Mouse (Mus musculus) neural tube, embryonic 14.5 days (tissue): ENCODE data around the gene Sgms1. TPM values are rescaled to one million over a fixed set of nuclear protein-coding genes. Genes with fewer than 3 reads are reported as not detected.
"Not testable (repeated sequence)": the region's sequence is repeated elsewhere in the genome, so short reads cannot be mapped to it uniquely, and the experiment has no call there.

ENCODE experiments used
- ATAC-seq: fragments of 200-750 bp; cut with Nextera tagmentation; 2 replicates; pipeline ENCODE4 v1.8.0; 2017; ENCODE audit warnings: low read depth, mild to moderate bottlenecking, moderate TSS enrichment, moderate library complexity
- H3K27ac ChIP-seq: fragments of 300-500 bp; sonication (generic); 2 replicates; pipeline ENCODE4 v1.5.1; 2014; ENCODE audit warnings: low read depth, mild to moderate bottlenecking, control low read depth, low read length, moderate library complexity, mixed read lengths
- H3K27me3 ChIP-seq: fragments of 300-500 bp; sonication (generic); 2 replicates; pipeline ENCODE4 v1.6.1; 2014; ENCODE audit warnings: low read length; ENCODE audit not compliant: control insufficient read depth, insufficient read depth
- H3K36me3 ChIP-seq: fragments of 300-500 bp; sonication (generic); 2 replicates; pipeline ENCODE4 v1.6.1; 2014; ENCODE audit warnings: low read length, mixed read lengths; ENCODE audit not compliant: control insufficient read depth, insufficient read depth
- H3K4me1 ChIP-seq: fragments of 300-500 bp; sonication (generic); 2 replicates; pipeline ENCODE4 v1.6.1; 2014; ENCODE audit warnings: low read length; ENCODE audit not compliant: control insufficient read depth, insufficient read depth
- H3K4me2 ChIP-seq: fragments of 300-500 bp; sonication (generic); 2 replicates; pipeline ENCODE4 v1.6.1; 2014; ENCODE audit warnings: mild to moderate bottlenecking, low read depth, low read length, control low read depth
- H3K4me3 ChIP-seq: fragments of 300-500 bp; sonication (generic); 2 replicates; pipeline ENCODE4 v1.5.1; 2014; ENCODE audit warnings: low read depth, low read length, control low read depth, mixed read lengths
- H3K9ac ChIP-seq: fragments of 300-500 bp; sonication (generic); replicated peaks from 2 replicates; pipeline ENCODE4 v1.6.1; 2014; ENCODE audit warnings: low read depth, mild to moderate bottlenecking, control low read depth, low read length, mixed read lengths
- H3K9me3 ChIP-seq: fragments of 300-500 bp; sonication (generic); 2 replicates; pipeline ENCODE4 v1.6.1; 2016; ENCODE audit warnings: low read length; ENCODE audit not compliant: control insufficient read depth
- WGBS: fragments of 180-500 bp; shearing (Covaris S2); extraction: QIAGEN DNeasy Blood & Tissue Kit; methylation state at CpG from one replicate; pipeline ENCODE4 v1.1.7; 2014; 5-methylcytosine and 5-hydroxymethylcytosine counted together
- polyA plus RNA-seq: library from polyadenylated mRNA; unstranded; fragments of >200 nt; fragmentation: Nextera tagmentation; extraction: Ambion mirVana; gene quantifications from 2 replicates; pipeline ENCODE4 v1.2.1, GENCODE M21; 2014

Gene Sgms1
- polyA plus RNA-seq, 1 experiment from 2014 or later = 19.2 TPM

- H3K27me3 ChIP-seq = no peaks in the 10 kb centered on the region
- no peak overlapping the region for H3K9ac ChIP-seq
- H3K4me3 ChIP-seq = no peak overlapping the region
- no peak overlapping the region for H3K27ac ChIP-seq
- no peak for ATAC-seq
- H3K36me3 ChIP-seq = no peaks in the 10 kb centered on the region
- H3K4me2 ChIP-seq = no peak overlapping the region
- H3K9me3 ChIP-seq = no peaks in the 10 kb centered on the region
- no peaks in the 10 kb centered on the region for H3K4me1 ChIP-seq
- WGBS = 95% methylated on average over 5 of the region's 5 CpGs
These were observed 240.8 kb downstream of the Sgms1 start for GRCm38 (mm10) chr19:32148710-32149109.

- Histone ChIP-seq H3K9ac (no peak overlapping the region), H3K4me3 (no peak overlapping the region), H3K27me3 (no peaks in the 10 kb centered on the region), H3K36me3 (no peaks in the 10 kb centered on the region), H3K9me3 (no peaks in the 10 kb centered on the region), H3K4me2 (no peak overlapping the region), H3K4me1 (no peaks in the 10 kb centered on the region), H3K27ac (no peak overlapping the region)
- 83% methylated on average over 6 of the region's 6 CpGs for WGBS
- no peak for ATAC-seq
These were observed 247.1 kb downstream of the Sgms1 start for GRCm38 (mm10) chr19:32142383-32142782.

- Histone ChIP-seq H3K36me3 (no peaks in the 10 kb centered on the region), H3K9me3 (no peaks in the 10 kb centered on the region), H3K4me2 (no peak overlapping the region), H3K4me3 (no peak overlapping the region), H3K27ac (no peak overlapping the region), H3K4me1 (no peaks in the 10 kb centered on the region), H3K9ac (no peak overlapping the region), H3K27me3 (no peaks in the 10 kb centered on the region)
- no peak for ATAC-seq
- 82% methylated on average over 14 of the region's 14 CpGs for WGBS
These were observed 251.0 kb downstream of the Sgms1 start for GRCm38 (mm10) chr19:32138361-32139088.

- H3K9ac ChIP-seq = no peak overlapping the region
- no peaks in the 10 kb centered on the region for H3K36me3 ChIP-seq
- no peaks in the 10 kb centered on the region for H3K27me3 ChIP-seq
- ATAC-seq = no peak
- H3K27ac ChIP-seq = no peak overlapping the region
- H3K9me3 ChIP-seq = no peaks in the 10 kb centered on the region
- no peaks in the 10 kb centered on the region for H3K4me1 ChIP-seq
- no peak overlapping the region for H3K4me2 ChIP-seq
- H3K4me3 ChIP-seq = no peak overlapping the region
- WGBS = 86% methylated on average over 5 of the region's 5 CpGs
These were observed 251.6 kb downstream of the Sgms1 start for GRCm38 (mm10) chr19:32137904-32138303.

DNA sequence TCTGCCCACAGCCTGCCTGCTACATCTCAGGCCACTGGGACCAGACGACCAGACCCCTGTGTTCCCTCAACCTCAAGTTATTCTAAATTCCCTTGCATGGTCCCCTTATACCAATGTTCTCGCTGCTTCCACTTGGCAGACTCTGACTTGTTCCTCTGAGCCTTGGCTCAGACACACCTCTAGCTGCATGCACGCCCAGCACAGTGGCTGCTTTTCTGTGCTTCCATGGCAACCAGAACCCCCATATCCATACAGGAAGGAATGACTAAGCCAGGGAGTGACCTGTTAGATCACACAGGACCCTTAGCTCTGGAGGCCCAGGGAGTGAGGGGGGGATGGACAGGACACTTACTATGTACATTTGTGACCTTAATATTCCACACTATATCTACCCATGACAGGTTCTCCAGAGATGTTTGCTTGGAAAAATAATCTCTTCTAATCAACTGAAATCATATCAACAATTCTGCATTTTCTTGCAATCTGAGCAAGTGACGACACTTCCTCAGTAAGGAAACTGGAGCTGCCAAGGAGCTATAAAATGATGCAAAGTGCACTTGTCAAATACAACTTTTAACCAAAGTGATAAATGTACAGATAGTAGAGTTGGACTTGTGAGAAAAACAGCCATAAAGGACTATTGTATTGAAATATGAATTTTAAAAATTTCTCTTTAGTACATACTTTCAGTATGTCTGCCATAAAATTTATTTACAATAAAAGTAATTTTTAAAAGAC lies 252.5 kb downstream of the Sgms1 start:
- WGBS = 61% methylated on average over 4 of the region's 4 CpGs

GRCm38 (mm10) chr19:32131707-32132488 lies 257.6 kb downstream of the Sgms1 start:
- 92% methylated on average over 11 of the region's 17 CpGs for WGBS
- not testable (repeated sequence) for H3K4me3 ChIP-seq, H3K9ac ChIP-seq, H3K27me3 ChIP-seq, H3K9me3 ChIP-seq, H3K4me1 ChIP-seq, H3K27ac ChIP-seq, H3K36me3 ChIP-seq, H3K4me2 ChIP-seq
- ATAC-seq = peak; percentile 37; the same call in 1 of the 2 replicates

More for the DNA sequence above, 252.5 kb downstream of the Sgms1 start:
- Histone ChIP-seq H3K9me3 (no peaks in the 10 kb centered on the region), H3K4me3 (no peak overlapping the region), H3K4me1 (no peaks in the 10 kb centered on the region), H3K36me3 (no peaks in the 10 kb centered on the region), H3K4me2 (no peak overlapping the region), H3K9ac (no peak overlapping the region), H3K27me3 (no peaks in the 10 kb centered on the region), H3K27ac (no peak overlapping the region)
- no peak for ATAC-seq

DNA sequence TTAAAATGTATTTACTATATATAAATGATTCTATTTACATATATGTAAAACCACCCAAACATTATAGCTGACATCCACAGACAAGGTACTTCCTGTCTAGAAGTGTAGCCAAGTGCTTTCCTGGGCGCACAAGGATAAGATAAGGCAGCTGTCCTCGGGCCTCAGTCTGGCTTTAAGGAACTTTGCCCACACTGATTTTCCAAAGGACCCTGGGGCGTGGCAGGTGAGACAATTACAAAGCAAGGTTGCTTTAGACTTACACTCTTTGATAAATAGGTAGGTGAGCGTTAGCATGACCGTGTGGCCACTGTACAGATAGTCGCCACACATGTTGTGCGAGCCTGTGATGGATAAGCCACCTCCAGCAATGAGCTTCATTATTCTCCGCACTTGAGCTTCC lies 260.2 kb downstream of the Sgms1 start:
- H3K9me3 ChIP-seq = no peaks in the 10 kb centered on the region
- ATAC-seq = no peak
- H3K4me3 ChIP-seq = no peak overlapping the region
- H3K4me2 ChIP-seq = no peak overlapping the region
- no peak overlapping the region for H3K27ac ChIP-seq
- no peaks in the 10 kb centered on the region for H3K36me3 ChIP-seq
- no peak overlapping the region for H3K9ac ChIP-seq
- no peaks in the 10 kb centered on the region for H3K4me1 ChIP-seq
- WGBS = 94% methylated on average over 8 of the region's 8 CpGs
- H3K27me3 ChIP-seq = no peaks in the 10 kb centered on the region

DNA sequence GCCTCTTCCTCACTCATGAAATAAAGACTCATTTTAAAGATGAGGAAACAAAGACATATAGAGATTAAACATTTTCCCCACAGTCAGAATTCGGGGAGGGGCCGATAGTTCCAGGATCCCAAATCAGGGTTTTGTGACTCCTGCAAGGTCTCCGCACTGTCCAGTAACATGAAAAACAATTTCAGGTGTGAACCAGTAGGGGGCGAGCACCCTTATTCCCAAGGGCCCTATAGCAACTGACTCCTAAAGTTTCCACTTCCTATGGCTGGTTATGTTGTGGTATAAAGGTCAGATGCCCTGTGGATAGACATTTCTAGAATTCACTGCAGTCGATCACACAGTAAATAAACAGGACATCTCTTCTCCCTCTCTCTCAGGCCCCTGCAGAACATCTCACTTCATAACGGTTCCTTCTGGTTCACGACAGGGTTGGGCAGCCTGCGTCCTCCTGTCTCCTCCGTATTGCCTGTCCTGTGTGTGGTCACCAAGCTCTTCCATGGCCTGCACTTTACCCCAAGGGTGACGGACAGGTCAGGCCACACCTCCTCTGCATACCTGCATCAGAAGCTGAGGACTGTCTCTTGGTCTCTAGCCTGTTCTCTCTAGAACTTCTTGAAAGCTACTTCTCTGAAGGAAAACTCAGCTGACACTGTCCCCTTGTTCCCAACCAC lies 262.2 kb downstream of the Sgms1 start:
- no peaks in the 10 kb centered on the region for H3K36me3 ChIP-seq
- no peaks in the 10 kb centered on the region for H3K4me1 ChIP-seq
- H3K9ac ChIP-seq = no peak overlapping the region
- no peak overlapping the region for H3K4me3 ChIP-seq
- H3K27me3 ChIP-seq = no peaks in the 10 kb centered on the region
- ATAC-seq = 0 out of 2 replicates have a peak, but pooled peaks have one; percentile 36
- 77% methylated on average over 10 of the region's 10 CpGs for WGBS
- H3K9me3 ChIP-seq = no peaks in the 10 kb centered on the region
- no peak overlapping the region for H3K4me2 ChIP-seq
- H3K27ac ChIP-seq = no peak overlapping the region
